Mouse (Mus musculus) CD4-positive, CD25-positive, alpha-beta regulatory T cell, adult 4 months (primary cell): Measurements from ENCODE around the gene Ankrd23. TPM values are rescaled to one million over a fixed set of nuclear protein-coding genes. Genes with fewer than 3 reads are reported as not detected.
"Not testable (repeated sequence)": the region's sequence is repeated elsewhere in the genome, so short reads cannot be mapped to it uniquely, and the experiment has no call there.

ENCODE experiments used
- ATAC-seq: one replicate; pipeline ENCODE4 v1.8.0; 2017
- polyA plus RNA-seq, 2 experiments: library from polyadenylated mRNA; unstranded; fragments of 100-300 nt; shearing (Covaris generic); gene quantifications; one replicate each; pipeline ENCODE4 v1.2.1; 2017

The Ankrd23 gene
- 100 to 1,000 TPM in 1 of 2 experiments, 10 to 100 TPM in 1; 39.3 to 112 TPM for polyA plus RNA-seq

DNA sequence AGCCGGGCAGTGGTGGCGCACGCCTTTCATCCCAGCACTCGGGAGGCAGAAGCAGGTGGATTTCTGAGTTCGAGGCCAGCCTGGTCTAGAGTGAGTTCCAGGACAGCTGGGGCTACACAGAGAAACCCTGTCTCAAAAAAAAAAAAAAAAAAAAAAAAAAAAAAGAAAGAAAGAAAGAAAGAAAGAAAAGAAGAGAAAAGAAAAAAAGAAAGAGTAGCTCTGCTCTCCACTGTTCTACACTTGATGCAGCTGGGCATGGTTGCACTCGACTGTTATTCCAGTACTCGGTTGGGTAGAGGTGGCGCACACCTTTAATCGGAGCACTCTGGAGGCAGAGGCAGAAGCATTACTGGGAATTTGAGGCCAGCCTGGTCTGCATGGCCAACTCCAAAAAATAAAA lies at the start of gene Ankrd23:
Ankrd23 (minus strand) TSS at position 101 of the 400 bp plus-strand sequence.
- ATAC-seq, result not testable (repeated sequence)

DNA sequence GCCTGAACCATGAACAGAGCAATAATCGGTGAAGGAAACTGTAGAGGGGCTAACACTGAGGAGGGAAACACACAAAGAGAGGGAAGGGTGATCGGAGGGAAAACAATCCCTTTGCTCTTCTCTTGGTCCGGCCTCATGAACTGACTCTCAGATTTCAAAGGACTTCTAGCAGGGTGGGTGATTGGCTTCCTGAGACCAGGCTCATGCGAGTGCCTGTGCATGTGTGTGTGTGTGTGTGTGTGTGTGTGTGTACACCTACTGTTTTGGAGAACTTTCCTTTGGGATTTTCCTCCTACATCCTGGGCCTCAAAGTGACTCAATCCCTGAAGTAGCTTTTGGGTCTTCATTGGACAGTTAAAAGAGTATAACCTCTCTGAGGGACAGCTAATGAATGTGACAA lies 49.6 kb upstream of the Ankrd23 start:
- no peak for ATAC-seq

DNA sequence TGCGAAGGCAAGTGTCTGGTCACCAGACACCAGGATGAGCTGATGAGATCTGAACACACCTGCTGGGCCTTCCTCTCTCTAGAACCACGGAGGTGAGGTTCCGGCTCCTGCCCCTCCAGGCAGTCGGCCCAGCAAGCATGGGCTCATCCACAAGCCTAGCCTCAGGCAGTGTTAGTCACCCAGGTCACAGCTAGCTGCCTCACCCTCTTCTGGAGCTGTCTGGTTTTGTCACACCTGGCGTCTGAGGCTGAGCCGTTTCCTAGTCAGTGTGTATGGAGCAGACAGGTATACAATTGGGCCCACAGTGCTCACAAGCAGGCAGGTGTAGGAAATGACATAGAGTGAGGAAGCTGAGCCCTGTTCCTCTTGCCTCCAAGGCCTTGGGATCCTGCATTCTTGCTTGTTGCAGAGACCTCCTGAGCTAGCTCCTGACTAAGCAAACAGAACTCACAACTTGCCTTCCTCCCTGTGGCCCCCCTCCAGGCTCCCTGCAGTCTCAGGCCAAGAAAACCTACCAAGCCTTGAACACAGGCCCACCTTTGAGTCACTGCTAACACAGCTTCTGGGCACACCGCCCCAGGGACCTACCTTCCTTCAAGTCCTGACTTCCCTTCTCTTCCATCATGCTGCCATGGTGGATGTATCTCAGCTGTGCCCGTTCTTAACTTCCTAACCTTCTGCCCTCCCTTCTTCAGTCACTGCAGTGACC lies 46.9 kb upstream of the Ankrd23 start:
- no peak for ATAC-seq

DNA sequence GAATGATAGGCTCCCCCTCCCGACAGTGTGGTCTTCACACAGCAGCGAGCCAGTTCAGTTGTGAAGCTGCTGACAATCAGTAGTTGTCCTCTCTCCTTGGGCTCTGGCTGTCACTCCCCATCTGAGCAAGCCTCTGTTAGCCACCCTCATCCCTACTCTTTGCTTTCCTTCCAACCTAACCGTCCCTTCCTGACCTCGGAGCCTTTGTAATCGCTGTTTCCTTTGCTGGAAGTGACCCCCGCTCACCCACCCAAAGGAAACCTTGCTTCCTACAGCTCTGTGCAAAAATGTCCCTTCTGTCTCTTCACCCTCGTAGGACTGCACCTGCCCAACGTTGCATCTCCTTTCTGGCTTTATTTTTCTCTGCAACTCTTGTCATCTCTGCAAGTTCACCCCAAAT lies 45.5 kb upstream of the Ankrd23 start:
- no peak for ATAC-seq

DNA sequence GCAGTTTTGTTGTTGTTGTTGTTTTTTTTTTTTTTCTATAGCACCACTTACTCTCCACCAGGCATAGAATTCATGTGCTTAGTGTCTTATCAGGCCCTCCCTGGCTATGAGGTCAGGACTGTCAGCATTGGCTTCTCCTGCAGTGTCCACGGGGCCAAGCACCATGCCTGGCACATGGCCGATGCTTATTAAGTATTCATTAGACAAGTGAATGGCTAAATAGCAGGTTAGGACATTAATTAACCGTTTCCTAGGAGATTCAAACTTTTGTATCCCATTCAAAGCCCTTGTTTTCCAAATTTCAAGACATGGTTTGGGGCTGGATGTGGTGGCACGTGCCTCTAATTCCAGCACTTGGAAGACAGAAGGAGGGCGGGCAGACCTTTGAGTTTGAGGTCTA lies 44.6 kb upstream of the Ankrd23 start:
- ATAC-seq, result no peak

DNA sequence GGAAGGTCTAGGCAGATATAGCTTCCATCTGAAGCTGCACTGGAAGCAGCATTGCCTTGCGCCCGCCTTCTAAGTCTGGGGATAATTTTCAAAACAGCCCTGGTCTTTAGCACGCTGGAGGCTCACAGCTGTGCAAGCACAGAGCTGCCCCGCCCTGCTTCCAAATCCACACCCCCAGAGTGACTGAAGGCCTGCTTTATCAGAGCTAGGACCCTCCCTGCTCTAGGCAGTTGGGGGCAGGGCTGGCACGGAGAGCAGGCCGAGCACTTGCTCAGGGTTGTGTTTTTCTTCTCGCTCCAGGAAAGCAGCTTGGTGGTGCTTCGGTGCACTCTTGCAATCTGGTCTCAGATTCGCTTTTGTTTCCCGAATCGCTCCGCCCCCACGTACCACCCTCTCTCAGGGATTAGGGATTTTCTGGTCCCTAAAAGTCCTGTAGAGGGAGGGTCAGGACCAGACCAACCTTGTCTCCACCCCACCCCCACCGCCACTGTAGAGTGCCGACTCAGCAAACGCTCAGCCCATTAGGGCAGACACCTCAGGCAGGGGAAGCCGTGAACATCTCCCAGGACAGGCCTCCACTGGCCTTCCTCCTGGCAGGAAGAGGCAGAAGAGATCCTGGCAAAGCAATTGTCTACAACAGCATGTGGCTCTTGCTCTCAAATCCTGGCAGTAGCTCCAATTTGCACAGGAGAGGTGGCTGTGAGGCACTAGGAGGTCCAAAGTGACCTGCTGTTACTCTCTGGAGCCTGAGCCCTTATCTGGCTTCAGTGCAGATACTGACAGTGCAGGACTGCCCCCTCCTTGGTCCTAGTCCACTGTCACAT lies 43.9 kb upstream of the Ankrd23 start:
- ATAC-seq, result no peak

DNA sequence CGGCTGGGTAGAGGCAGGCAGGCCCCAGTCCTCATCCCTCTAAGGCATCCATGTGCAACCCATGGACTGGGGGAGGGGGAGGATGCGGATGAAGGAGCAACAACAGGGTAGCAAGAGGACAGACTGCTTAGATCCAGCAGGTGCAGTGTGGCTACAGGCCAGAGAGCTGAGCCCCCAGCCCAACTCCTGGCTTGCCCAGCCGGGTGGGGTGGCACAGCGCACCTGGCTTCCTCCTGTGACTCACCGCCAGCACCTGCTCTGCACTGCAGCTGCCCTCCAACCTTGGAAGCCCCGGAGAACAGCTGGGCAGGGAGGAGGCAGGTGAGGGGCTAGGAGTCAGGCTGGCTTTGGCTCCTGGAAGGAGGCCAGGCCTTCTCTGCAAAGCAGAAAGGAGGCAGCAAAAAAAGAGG lies 43.3 kb upstream of the Ankrd23 start:
- no peak for ATAC-seq

DNA sequence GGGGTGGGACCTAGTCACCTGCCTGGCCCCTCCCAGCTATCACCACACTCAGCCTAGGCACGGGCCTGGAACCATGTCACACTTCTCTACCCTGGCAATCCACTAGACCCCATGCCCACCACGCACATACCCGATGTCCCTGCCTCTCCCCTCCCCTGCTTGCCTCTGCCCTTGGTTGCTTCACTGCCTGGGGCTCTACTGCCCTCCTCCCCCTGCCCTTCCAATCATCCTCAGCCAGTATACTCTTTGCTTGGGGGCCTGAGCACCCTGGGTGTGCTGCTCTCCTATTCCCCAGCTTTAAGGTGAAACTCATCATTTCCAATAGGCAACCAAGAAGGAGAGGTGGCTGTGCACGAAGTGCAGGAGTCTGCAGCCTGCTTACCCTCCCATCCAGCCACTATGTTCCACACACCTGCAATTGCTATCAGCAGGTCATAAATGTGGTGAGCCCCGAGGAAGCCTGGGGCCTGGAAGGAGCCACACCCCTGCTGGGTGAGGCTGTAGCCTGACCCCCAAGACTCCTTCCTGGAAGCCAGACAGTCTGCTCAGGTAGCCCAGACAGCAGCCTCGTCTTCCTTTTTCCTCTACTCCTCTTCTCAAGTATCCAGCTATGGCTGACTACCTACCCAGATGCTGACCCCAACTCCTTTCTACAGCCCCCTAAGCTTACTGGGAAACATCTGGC lies 40.5 kb upstream of the Ankrd23 start:
- ATAC-seq, result no peak

DNA sequence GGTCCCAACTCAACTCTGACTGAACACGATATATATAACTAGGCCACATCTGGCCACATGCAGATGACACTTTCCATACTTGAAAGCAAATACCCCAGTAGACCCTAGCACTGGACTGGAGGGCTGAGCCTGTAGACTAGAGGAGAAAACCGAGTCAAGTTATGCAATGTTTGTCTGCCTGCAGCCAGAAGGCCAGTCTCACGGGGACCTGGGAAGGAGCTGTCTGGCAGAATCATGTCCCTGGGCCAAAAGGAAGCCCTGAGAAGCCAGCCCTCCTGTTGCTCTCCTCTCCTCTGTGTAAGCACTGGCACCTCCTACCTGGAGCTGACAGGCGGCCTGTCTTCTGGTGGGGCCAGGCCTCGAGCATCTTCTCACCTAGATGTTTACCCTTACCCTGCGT lies 38.7 kb upstream of the Ankrd23 start:
- no peak for ATAC-seq

DNA sequence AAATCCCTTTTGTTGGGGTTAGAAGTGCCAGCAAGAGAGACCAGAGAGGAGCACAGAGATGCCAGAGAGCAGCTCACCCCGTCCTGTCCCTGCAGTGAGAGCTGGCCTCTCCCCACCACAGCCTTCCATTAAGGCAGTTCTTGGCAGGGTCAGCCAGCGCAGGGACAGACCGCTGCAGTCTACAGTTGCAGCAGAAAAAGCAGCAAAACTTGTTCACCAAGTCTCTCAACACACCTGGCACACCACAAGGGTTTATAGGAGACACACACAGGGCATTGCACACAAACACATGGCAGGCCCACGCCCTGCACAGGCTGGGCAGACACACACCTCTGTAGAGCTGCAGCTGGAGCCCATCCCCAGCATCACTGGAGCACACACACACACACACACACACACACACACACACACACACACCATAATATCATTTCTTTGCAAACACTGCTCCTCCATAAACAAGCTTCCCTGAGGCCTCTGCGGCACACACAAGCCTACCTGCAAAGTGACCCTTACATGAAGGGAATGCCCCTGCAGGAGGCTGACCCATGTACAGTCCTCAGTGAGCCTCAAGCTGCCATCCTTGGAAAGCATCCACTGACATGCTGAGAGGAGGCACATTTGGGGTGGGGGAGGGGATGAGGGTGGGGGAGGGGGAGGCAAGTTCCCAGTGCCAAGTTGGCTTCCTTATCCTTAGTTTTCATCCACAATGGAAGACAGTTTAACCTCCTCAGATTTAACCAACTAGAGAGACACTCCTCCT lies 37.7 kb upstream of the Ankrd23 start:
- ATAC-seq, result no peak

DNA sequence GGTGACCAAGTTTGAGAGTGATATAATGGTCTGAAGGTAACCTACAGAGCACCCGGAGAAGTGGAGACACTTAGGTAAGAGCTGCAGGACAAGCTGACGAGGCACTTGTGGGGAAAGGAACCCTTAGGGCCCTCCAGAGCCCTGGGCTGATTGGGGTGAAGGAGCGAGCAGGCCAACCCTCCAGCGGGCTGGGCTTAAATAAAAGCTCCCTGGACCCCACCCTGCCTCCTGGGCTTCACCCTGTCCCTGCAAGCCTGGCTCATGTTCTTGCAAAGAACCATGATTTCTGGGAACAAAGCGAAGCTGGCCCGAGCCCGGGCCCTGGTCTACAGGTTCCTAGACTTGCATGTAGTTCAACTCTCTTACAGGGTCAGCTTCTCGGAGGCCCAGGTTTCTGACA lies 36.8 kb upstream of the Ankrd23 start:
- no peak for ATAC-seq

DNA sequence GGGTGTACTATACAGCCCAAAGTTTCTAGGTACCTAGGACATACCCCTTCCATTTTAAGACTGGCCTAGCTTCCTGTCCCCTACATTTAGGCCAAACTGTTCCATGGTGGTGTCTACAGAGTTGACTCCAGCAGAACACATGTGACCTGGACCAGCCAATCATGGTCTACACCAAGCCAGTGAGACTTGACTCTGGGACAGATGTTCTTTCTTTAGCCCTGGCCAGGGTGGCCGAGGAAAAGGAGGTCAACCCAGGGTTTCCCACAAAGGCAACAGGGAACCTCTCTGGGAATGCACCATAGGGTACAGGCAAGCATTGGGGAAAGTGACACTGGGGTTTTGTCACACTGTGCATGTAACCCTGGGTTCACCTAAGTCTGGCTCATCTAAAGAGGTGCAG lies 36.0 kb upstream of the Ankrd23 start:
- no peak for ATAC-seq

DNA sequence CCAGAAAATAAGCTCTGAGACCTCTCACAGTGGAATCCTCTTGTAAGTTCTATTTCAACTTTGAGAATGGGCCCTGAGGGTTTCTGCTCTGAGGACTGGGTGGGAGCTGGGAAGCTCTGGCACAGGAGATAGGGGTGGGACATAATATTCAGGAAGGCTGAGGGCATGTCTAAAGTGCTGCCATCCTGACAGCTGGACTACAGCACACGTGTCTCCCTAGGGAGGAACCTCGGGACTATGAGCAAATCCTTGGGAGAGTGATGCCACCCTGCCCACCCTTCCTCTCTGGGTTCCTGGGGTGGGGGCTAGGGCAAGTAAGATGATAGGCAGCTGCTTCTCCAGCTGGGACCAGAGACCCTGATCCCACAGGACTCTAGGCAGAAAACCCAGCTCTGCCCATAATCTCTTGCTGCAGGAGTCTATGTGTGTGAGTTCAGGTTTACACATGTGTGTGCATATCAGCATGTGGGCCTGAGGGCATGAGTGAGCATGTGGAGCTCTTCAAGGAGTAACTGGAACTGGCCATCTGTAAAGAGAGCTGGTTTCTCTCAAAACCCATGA lies 35.5 kb upstream of the Ankrd23 start:
- ATAC-seq, result no peak

DNA sequence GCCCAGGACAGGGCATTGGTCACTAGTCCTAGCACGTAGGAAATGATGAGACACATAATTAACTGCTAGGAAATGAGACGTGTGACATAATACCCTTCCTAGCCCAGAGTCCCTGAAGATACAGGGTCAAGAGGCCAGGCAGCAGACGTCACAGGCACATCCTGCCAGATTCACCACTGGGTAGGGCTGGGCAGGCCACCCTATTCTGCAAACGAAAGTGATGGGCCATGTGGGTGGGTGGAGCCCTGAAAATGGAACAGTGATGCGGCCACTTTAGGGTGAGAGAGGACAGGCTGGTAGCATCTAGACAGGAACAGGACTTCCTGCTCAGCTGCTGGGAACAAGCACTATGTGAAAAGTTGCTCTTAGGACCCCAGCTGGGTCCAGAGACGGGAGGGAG lies 34.9 kb upstream of the Ankrd23 start:
- ATAC-seq, result peak; percentile 49

DNA sequence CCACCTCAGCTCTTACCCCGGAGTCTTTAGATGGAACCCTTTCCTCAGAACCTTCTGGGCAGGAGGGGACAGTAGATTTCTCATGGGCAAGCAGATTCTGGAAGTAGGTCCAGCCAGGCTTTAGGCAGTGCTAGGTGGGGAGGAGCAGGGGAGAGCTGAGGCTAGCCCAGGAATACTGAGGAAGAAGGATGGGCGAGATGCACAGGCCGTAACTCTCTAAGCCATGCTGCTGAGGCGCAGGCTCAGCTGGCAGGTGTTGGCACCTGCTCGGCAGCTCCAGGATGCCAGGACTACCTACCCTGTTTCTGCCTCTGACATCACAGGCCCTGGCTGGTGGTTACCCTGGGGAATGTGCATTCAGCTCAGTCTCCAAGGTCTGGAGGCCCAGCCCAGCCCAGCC lies 33.6 kb upstream of the Ankrd23 start:
- no peak for ATAC-seq

DNA sequence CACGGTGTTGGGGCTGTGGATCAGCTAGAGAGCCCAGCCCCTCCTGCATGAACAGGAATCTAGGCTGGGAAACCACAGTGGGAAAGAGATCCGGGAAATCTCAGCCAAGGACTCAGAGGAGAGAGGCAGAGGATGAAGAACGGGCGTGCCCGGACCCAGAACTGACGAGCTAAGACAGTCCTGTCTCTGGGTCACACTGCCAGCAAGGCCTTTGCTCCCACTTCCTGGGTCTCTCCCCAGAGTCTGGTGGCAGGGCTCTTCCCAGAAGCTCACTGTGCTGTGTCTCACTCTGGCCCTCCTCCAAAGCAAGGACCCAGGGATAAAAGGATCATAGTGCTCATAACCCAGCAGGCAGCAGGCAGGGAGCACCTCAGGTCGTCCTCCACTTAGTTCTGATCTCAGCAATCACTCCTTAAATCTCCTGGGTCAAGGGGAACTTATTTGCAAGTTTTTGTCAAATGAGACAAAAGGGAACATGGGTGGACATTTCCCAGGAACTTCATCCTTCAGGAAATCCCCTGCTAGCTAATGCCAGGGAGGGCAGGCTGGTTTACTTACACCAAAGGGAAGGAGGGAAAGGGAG lies 33.1 kb upstream of the Ankrd23 start:
- ATAC-seq, result no peak

DNA sequence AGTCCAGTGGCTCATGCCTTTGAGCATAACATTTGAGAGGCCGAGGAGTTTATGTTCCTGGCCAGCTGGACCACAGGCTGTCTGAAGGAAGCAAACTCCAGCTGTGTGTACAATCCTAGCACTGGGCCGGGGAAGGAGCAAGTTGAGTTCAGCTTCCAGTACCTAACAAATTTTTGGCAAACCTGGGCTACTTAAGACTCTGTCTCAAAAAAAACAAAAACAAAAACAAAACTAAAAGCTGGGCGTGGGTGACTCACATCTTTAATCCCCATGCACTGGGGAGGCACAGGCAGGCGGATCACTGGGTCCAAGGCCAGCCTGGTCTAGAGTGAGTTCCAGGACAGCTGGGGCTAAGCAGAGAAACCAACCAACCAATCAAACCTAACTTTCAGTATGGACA lies 32.1 kb upstream of the Ankrd23 start:
- ATAC-seq, result no peak

DNA sequence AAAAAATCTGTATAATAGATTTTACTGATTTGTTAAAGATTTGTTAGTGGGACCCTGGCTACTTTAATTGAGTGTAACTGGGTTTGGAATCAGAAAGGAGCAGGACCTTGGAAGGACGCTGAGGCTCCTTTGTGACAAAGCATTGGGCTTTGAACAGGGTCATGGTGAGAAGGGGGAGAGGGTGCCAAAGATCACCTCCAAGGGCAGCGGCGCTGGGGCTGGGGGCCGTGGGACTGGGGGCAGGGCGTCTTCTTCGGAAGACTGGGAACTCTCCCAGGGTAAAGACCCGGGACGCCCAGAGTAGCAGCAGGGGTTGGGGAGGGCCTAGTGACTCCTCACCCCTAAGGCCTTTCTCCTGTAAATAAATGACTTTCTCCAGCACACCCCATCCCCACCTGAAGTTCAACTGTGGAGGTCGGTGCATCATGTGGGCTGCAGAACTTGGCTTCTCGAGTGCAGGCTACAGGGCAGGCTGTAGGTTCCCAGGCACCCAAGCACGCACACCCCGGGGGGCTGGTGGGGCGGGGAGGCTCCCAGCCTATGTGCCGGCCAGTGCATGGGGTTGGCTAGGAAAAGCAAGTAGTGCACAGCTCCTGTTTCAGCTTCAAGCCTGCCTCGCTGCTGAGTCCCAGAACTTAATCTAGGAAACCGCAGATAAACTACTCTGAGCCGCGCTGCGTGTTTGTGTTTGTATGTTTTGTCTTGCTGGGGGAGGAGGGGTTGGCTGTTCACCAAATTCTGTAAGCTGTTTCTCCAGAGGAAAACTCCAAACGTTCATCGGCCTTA lies 31.3 kb upstream of the Ankrd23 start:
- ATAC-seq, result no peak

DNA sequence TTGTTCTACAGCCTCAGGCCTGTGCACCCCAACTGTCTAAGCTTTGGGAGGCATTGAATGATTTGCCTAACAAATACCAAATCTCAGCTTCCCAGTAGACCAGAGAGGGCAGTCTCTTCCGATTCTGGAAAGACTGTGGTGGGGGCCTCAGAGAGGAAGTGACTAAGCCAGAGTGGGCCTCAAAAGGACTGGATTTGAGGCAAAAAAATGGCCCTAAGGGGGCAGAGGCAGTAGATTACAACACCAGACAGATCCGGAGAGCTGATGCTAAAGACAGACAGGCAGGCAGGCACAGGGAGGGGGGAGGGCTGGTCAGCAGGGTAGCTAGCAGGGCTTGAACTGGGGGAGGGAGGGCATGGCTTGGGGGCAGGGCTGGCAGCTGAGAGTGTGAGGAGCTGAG lies 29.7 kb upstream of the Ankrd23 start:
- ATAC-seq, result no peak

DNA sequence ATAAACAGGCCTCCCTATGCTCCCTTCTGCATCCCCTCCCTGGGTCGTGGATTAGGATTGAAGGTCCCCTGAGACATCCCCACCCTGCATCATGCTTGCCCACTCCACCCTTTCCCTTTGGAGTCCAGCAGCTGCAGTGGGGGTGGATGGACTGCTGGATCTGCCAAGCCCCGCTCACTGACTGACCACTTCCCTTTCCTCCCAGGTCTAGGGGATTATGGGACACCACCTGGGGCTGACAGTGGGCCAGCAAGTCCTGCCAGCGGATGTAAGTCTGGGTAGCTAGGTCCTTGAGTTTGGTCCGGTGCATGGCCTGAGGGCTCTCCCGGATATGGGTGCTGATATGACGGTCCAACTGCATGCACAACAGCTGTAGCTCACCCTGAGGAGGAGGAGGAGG lies 27.4 kb upstream of the Ankrd23 start:
- ATAC-seq, result no peak

DNA sequence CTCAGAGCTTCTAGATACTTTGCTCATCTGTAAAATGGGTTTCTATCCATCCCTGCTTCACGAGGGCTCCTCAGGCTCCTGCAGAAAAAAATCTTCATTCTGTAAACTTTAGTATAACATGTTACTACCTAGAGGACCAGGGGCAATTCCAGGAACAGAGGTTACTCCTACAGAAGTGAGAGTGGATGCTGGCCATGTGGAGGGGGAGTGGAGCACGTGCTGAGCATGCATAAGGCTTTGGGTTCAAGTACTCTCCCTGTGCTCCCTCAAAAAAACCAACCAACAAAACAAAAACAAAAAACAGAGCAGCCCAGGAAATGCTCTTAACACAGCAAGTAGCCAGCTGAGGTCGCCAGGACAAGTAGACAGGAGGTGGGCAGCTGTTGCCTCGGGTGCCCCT lies 26.9 kb upstream of the Ankrd23 start:
- ATAC-seq, result no peak
